Mouse (Mus musculus): ENCODE results near the gene Syna. TPM values are rescaled to one million over a fixed set of nuclear protein-coding genes. Genes with fewer than 3 reads are reported as not detected.

Syna gene
- polyA plus RNA-seq, 1 experiment from 2014 or later: 0.10 TPM

GRCm38 (mm10) chr5:134572508-134573214, 12.7 kb upstream of the Syna start:
- Histone ChIP-seq H3K27me3 (replicated peaks; ENCODE audit: control insufficient read depth, insufficient read depth, low read length) (no peaks in the 10 kb centered on the region), H3K36me3 (ENCODE audit: control insufficient read depth, insufficient read depth, low read length) (no peaks in the 10 kb centered on the region), H3K4me2 (ENCODE audit: low read length) (peak overlapping the region; percentile 59), H3K4me1 (ENCODE audit: control insufficient read depth, insufficient read depth, low read length) (no peaks in the 10 kb centered on the region), H3K9me3 (replicated peaks; ENCODE audit: control insufficient read depth, low read length) (0 out of 2 replicates have a peak, but pooled peaks cover 3% of the 10 kb centered on the region), H3K9ac (ENCODE audit: low read length) (peak overlapping the region; percentile 43; the same call in 1 of the 2 replicates), H3K4me3 (ENCODE audit: low read depth, low read length) (peak overlapping the region; percentile 28), H3K27ac (ENCODE audit: low read depth, low read length) (no peak overlapping the region)
- DNase-seq (ENCODE audit: low spot score) (no peak), ATAC-seq (no peak)
- WGBS: 45% methylated on average over 10 of the region's 10 CpGs

- H3K9me3 ChIP-seq (replicated peaks; ENCODE audit: control insufficient read depth, low read length): 0 out of 2 replicates have a peak, but pooled peaks cover 3% of the 10 kb centered on the region
- peak overlapping the region; percentile 28 for H3K4me3 ChIP-seq (ENCODE audit: low read depth, low read length)
- peak overlapping the region; percentile 43 for H3K9ac ChIP-seq (ENCODE audit: low read length)
- ATAC-seq: peak; percentile 84
- peak; percentile 90 for DNase-seq (ENCODE audit: low spot score)
- H3K4me2 ChIP-seq (ENCODE audit: low read length): peak overlapping the region; percentile 59
- no peaks in the 10 kb centered on the region for H3K27me3 ChIP-seq (replicated peaks; ENCODE audit: control insufficient read depth, insufficient read depth, low read length)
- peak overlapping the region; percentile 15; the same call in 1 of the 2 replicates for H3K27ac ChIP-seq (ENCODE audit: low read depth, low read length)
- 1% methylated on average over 23 of the region's 23 CpGs for WGBS
- H3K4me1 ChIP-seq (ENCODE audit: control insufficient read depth, insufficient read depth, low read length): no peaks in the 10 kb centered on the region
- H3K36me3 ChIP-seq (ENCODE audit: control insufficient read depth, insufficient read depth, low read length): no peaks in the 10 kb centered on the region
Observed at GRCm38 (mm10) chr5:134571730-134572507, 11.9 kb upstream of the Syna start.

- Histone ChIP-seq H3K9me3 (replicated peaks; ENCODE audit: control insufficient read depth, low read length) (0 out of 2 replicates have a peak, but pooled peaks cover 3% of the 10 kb centered on the region), H3K4me3 (ENCODE audit: low read depth, low read length) (no peak overlapping the region), H3K36me3 (ENCODE audit: control insufficient read depth, insufficient read depth, low read length) (no peaks in the 10 kb centered on the region), H3K27me3 (replicated peaks; ENCODE audit: control insufficient read depth, insufficient read depth, low read length) (no peaks in the 10 kb centered on the region), H3K9ac (ENCODE audit: low read length) (no peak overlapping the region), H3K4me1 (ENCODE audit: control insufficient read depth, insufficient read depth, low read length) (no peaks in the 10 kb centered on the region), H3K4me2 (ENCODE audit: low read length) (no peak overlapping the region), H3K27ac (ENCODE audit: low read depth, low read length) (no peak overlapping the region)
- no peak for DNase-seq (ENCODE audit: low spot score)
- no peak for ATAC-seq
- 59% methylated on average over 8 of the region's 8 CpGs for WGBS
Observed at GRCm38 (mm10) chr5:134568964-134569491, 9.1 kb upstream of the Syna start.

GRCm38 (mm10) chr5:134568030-134568429, 8.1 kb upstream of the Syna start:
- 0 out of 2 replicates have a peak, but pooled peaks cover 3% of the 10 kb centered on the region for H3K9me3 ChIP-seq (replicated peaks; ENCODE audit: control insufficient read depth, low read length)
- ATAC-seq (no peak), DNase-seq (ENCODE audit: low spot score) (no peak)
- H3K4me3 ChIP-seq (ENCODE audit: low read depth, low read length): no peak overlapping the region
- no peak overlapping the region for H3K9ac ChIP-seq (ENCODE audit: low read length)
- 67% methylated on average over 3 of the region's 3 CpGs for WGBS
- no peaks in the 10 kb centered on the region for H3K4me1 ChIP-seq (ENCODE audit: control insufficient read depth, insufficient read depth, low read length)
- H3K36me3 ChIP-seq (ENCODE audit: control insufficient read depth, insufficient read depth, low read length): no peaks in the 10 kb centered on the region
- no peak overlapping the region for H3K4me2 ChIP-seq (ENCODE audit: low read length)
- no peaks in the 10 kb centered on the region for H3K27me3 ChIP-seq (replicated peaks; ENCODE audit: control insufficient read depth, insufficient read depth, low read length)
- H3K27ac ChIP-seq (ENCODE audit: low read depth, low read length): no peak overlapping the region

- DNase-seq (ENCODE audit: low spot score): no peak
- no peak overlapping the region for H3K4me2 ChIP-seq (ENCODE audit: low read length)
- H3K4me3 ChIP-seq (ENCODE audit: low read depth, low read length): no peak overlapping the region
- ATAC-seq: no peak
- no peak overlapping the region for H3K27ac ChIP-seq (ENCODE audit: low read depth, low read length)
- WGBS: 90% methylated on average over 4 of the region's 4 CpGs
- H3K9me3 ChIP-seq (replicated peaks; ENCODE audit: control insufficient read depth, low read length): 0 out of 2 replicates have a peak, but pooled peaks cover 3% of the 10 kb centered on the region
- H3K36me3 ChIP-seq (ENCODE audit: control insufficient read depth, insufficient read depth, low read length): no peaks in the 10 kb centered on the region
- no peaks in the 10 kb centered on the region for H3K27me3 ChIP-seq (replicated peaks; ENCODE audit: control insufficient read depth, insufficient read depth, low read length)
- no peak overlapping the region for H3K9ac ChIP-seq (ENCODE audit: low read length)
- H3K4me1 ChIP-seq (ENCODE audit: control insufficient read depth, insufficient read depth, low read length): no peaks in the 10 kb centered on the region
Observed at GRCm38 (mm10) chr5:134567445-134567844, 7.5 kb upstream of the Syna start.

GRCm38 (mm10) chr5:134565696-134566095, 5.7 kb upstream of the Syna start:
- no peak for DNase-seq (ENCODE audit: low spot score)
- 93% methylated on average over 6 of the region's 6 CpGs for WGBS
- Histone ChIP-seq H3K27ac (ENCODE audit: low read depth, low read length) (no peak overlapping the region), H3K9ac (ENCODE audit: low read length) (no peak overlapping the region), H3K36me3 (ENCODE audit: control insufficient read depth, insufficient read depth, low read length) (no peaks in the 10 kb centered on the region), H3K4me3 (ENCODE audit: low read depth, low read length) (no peak overlapping the region), H3K27me3 (replicated peaks; ENCODE audit: control insufficient read depth, insufficient read depth, low read length) (no peaks in the 10 kb centered on the region), H3K4me2 (ENCODE audit: low read length) (no peak overlapping the region), H3K4me1 (ENCODE audit: control insufficient read depth, insufficient read depth, low read length) (no peaks in the 10 kb centered on the region), H3K9me3 (replicated peaks; ENCODE audit: control insufficient read depth, low read length) (no peaks in the 10 kb centered on the region)
- ATAC-seq: no peak

GRCm38 (mm10) chr5:134564272-134564671, 4.3 kb upstream of the Syna start:
- no peak overlapping the region for H3K27ac ChIP-seq (ENCODE audit: low read depth, low read length)
- H3K27me3 ChIP-seq (replicated peaks; ENCODE audit: control insufficient read depth, insufficient read depth, low read length): no peaks in the 10 kb centered on the region
- 88% methylated on average over 2 of the region's 2 CpGs for WGBS
- no peak overlapping the region for H3K4me3 ChIP-seq (ENCODE audit: low read depth, low read length)
- no peaks in the 10 kb centered on the region for H3K9me3 ChIP-seq (replicated peaks; ENCODE audit: control insufficient read depth, low read length)
- H3K4me1 ChIP-seq (ENCODE audit: control insufficient read depth, insufficient read depth, low read length): no peaks in the 10 kb centered on the region
- H3K9ac ChIP-seq (ENCODE audit: low read length): no peak overlapping the region
- H3K4me2 ChIP-seq (ENCODE audit: low read length): no peak overlapping the region
- no peak for ATAC-seq
- DNase-seq (ENCODE audit: low spot score): no peak
- no peaks in the 10 kb centered on the region for H3K36me3 ChIP-seq (ENCODE audit: control insufficient read depth, insufficient read depth, low read length)

GRCm38 (mm10) chr5:134560450-134561171, 640 bp upstream of the Syna start:
- Histone ChIP-seq H3K4me3 (ENCODE audit: low read depth, low read length) (no peak overlapping the region), H3K36me3 (ENCODE audit: control insufficient read depth, insufficient read depth, low read length) (no peaks in the 10 kb centered on the region), H3K27me3 (replicated peaks; ENCODE audit: control insufficient read depth, insufficient read depth, low read length) (no peaks in the 10 kb centered on the region), H3K9ac (ENCODE audit: low read length) (no peak overlapping the region), H3K4me2 (ENCODE audit: low read length) (no peak overlapping the region), H3K4me1 (ENCODE audit: control insufficient read depth, insufficient read depth, low read length) (peaks cover 1% of the 10 kb centered on the region), H3K27ac (ENCODE audit: low read depth, low read length) (no peak overlapping the region), H3K9me3 (replicated peaks; ENCODE audit: control insufficient read depth, low read length) (no peaks in the 10 kb centered on the region)
- 80% methylated on average over 16 of the region's 16 CpGs for WGBS
- ATAC-seq (no peak), DNase-seq (ENCODE audit: low spot score) (no peak)
